Mouse (Mus musculus) myocyte (in vitro differentiated cells): ENCODE measurements at regions not wholly inside any gene's neighbourhood (a gene's known extent, or its start where the extent isn't known, plus 50 kb on each side); places are given as distances from the start of the nearest gene placed in this dataset.

ENCODE experiments used
- E2F4 ChIP-seq: IDR thresholded peaks from one replicate; pipeline ENCODE4 v1.6.1; 2011; ENCODE audit warnings: mild to moderate bottlenecking, control low read depth, moderate library complexity; ENCODE audit not compliant: insufficient read depth
- POLR2AphosphoS2 ChIP-seq: IDR thresholded peaks from one replicate; pipeline ENCODE4 v1.6.1; 2011; ENCODE audit warnings: low read depth, control low read depth; ENCODE audit not compliant: insufficient read length

DNA sequence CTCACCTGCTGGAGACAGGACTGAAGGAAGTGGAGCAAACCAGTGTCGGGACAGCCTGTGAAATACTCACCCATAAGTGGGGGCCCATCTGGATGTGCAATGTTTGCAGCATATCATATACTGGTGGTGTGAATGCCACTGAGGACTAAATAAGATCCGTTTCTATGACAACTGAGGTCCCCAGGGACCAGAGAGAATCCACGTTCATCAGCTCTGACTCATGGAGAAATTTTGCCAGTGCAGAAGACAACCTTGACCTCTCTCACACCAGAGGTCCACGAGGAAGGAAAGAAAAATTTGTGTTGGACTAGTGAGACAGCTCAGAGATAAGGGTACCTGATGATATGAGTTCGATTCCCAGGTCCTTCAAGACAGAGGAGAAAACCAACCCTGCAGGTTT, 73.6 kb downstream of the Spesp1 start:
- TF ChIP-seq E2F4: no peak
- TF ChIP-seq POLR2AphosphoS2: no peak
